Mouse (Mus musculus) embryonic fibroblast, embryonic 13.5 days (primary cell): ENCODE results near the gene Maml3.

Experiments
- CTCF ChIP-seq: IDR thresholded peaks from 2 replicates; pipeline ENCODE4 v1.5.1; 2011; ENCODE audit warnings: mild to moderate bottlenecking, control low read depth, low read length, moderate library complexity, borderline replicate concordance; ENCODE audit not compliant: insufficient read depth
- POLR2A ChIP-seq: IDR thresholded peaks from 2 replicates; pipeline ENCODE4 v1.6.1; 2011; ENCODE audit warnings: low read depth, mild to moderate bottlenecking, control low read depth, low read length, moderate library complexity

- TF ChIP-seq CTCF (no peak), POLR2A (no peak)
Observed at GRCm38 (mm10) chr3:51785796-51786195, 319.1 kb downstream of the Maml3 start.
